Mouse (Mus musculus) testis, adult 2 months (tissue): ENCODE measurements at regions not wholly inside any gene's neighbourhood (a gene's known extent, or its start where the extent isn't known, plus 50 kb on each side); places are given as distances from the start of the nearest gene placed in this dataset.
A peak's percentile ranks its signal among the peaks of the same experiment; 100 is the strongest.

ENCODE experiments used
- H3K27ac ChIP-seq: fragments of 200-500 bp; 2 replicates; pipeline ENCODE4 v1.5.1; 2012; ENCODE audit warnings: low read depth, low read length; ENCODE audit not compliant: control insufficient read depth, insufficient read depth
- H3K27me3 ChIP-seq: fragments of 200-500 bp; 2 replicates; pipeline ENCODE4 v1.6.1; 2012; ENCODE audit warnings: mild to moderate bottlenecking, low read length, moderate library complexity; ENCODE audit not compliant: control insufficient read depth, insufficient read depth
- H3K36me3 ChIP-seq: fragments of 200-500 bp; 2 replicates; pipeline ENCODE4 v1.6.1; 2012; ENCODE audit warnings: mild to moderate bottlenecking, low read length; ENCODE audit not compliant: control insufficient read depth, insufficient read depth
- H3K4me1 ChIP-seq: fragments of 200-500 bp; 2 replicates; pipeline ENCODE4 v1.6.1; 2012; ENCODE audit warnings: low read length; ENCODE audit not compliant: control insufficient read depth, insufficient read depth
- H3K4me3 ChIP-seq: fragments of 200-500 bp; 2 replicates; pipeline ENCODE4 v1.5.1; 2012; ENCODE audit warnings: low read depth, mild to moderate bottlenecking, low read length, moderate library complexity, mixed read lengths; ENCODE audit not compliant: control insufficient read depth
- CTCF ChIP-seq: fragments of 200-500 bp; IDR thresholded peaks from 2 replicates; pipeline ENCODE4 v1.5.1; 2012; ENCODE audit warnings: low read depth, mild to moderate bottlenecking, inconsistent platforms, low read length, moderate library complexity; ENCODE audit not compliant: control insufficient read depth, insufficient read depth, insufficient replicate concordance
- POLR2A ChIP-seq: fragments of 200-500 bp; IDR thresholded peaks from 2 replicates; pipeline ENCODE4 v1.6.1; 2012; ENCODE audit warnings: low read depth, mild to moderate bottlenecking, inconsistent platforms, low read length, moderate library complexity; ENCODE audit not compliant: control insufficient read depth

GRCm38 (mm10) chr5:133598105-133598504, 501.4 kb upstream of the Castor2 start:
- Histone ChIP-seq H3K27me3 (no peaks in the 10 kb centered on the region), H3K27ac (no peak overlapping the region), H3K36me3 (no peaks in the 10 kb centered on the region), H3K4me3 (peak overlapping the region; percentile 1; the same call in 1 of the 2 replicates), H3K4me1 (no peaks in the 10 kb centered on the region)
- no peak for TF ChIP-seq CTCF
- no peak for TF ChIP-seq POLR2A

- TF ChIP-seq POLR2A (no peak), CTCF (no peak)
Measured at GRCm38 (mm10) chr5:133586492-133586891, 513.0 kb upstream of the Castor2 start.

GRCm38 (mm10) chr5:133585181-133585580, 514.3 kb upstream of the Castor2 start:
- TF ChIP-seq CTCF: no peak
- TF ChIP-seq POLR2A: no peak
- H3K4me1 ChIP-seq: no peaks in the 10 kb centered on the region
- no peaks in the 10 kb centered on the region for H3K27me3 ChIP-seq
- H3K4me3 ChIP-seq: no peak overlapping the region
- no peaks in the 10 kb centered on the region for H3K36me3 ChIP-seq
- H3K27ac ChIP-seq: no peak overlapping the region

More at GRCm38 (mm10) chr5:133586492-133586891, 513.0 kb upstream of the Castor2 start:
- no peaks in the 10 kb centered on the region for H3K27me3 ChIP-seq
- no peaks in the 10 kb centered on the region for H3K4me1 ChIP-seq
- H3K27ac ChIP-seq: no peak overlapping the region
- H3K36me3 ChIP-seq: no peaks in the 10 kb centered on the region
- H3K4me3 ChIP-seq: no peak overlapping the region

GRCm38 (mm10) chr5:133576595-133576994, 522.9 kb upstream of the Castor2 start:
- TF ChIP-seq CTCF: no peak
- TF ChIP-seq POLR2A: no peak
- Histone ChIP-seq H3K27me3 (no peaks in the 10 kb centered on the region), H3K36me3 (no peaks in the 10 kb centered on the region), H3K4me1 (no peaks in the 10 kb centered on the region), H3K27ac (no peak overlapping the region), H3K4me3 (no peak overlapping the region)

- H3K4me1 ChIP-seq: no peaks in the 10 kb centered on the region
- no peak overlapping the region for H3K4me3 ChIP-seq
- TF ChIP-seq POLR2A: no peak
- no peak for TF ChIP-seq CTCF
- H3K36me3 ChIP-seq: no peaks in the 10 kb centered on the region
- no peaks in the 10 kb centered on the region for H3K27me3 ChIP-seq
- H3K27ac ChIP-seq: no peak overlapping the region
Measured at GRCm38 (mm10) chr5:133569096-133569495, 530.4 kb upstream of the Castor2 start.

- no peak overlapping the region for H3K27ac ChIP-seq
- H3K4me3 ChIP-seq: no peak overlapping the region
- H3K36me3 ChIP-seq: no peaks in the 10 kb centered on the region
- no peak for TF ChIP-seq CTCF
- TF ChIP-seq POLR2A: no peak
- no peaks in the 10 kb centered on the region for H3K4me1 ChIP-seq
- H3K27me3 ChIP-seq: no peaks in the 10 kb centered on the region
Measured at GRCm38 (mm10) chr5:133566506-133566905, 533.0 kb upstream of the Castor2 start.

GRCm38 (mm10) chr5:133550657-133551056, 548.9 kb upstream of the Castor2 start:
- TF ChIP-seq CTCF: no peak
- TF ChIP-seq POLR2A: no peak
- no peak overlapping the region for H3K27ac ChIP-seq
- H3K36me3 ChIP-seq: no peaks in the 10 kb centered on the region
- no peaks in the 10 kb centered on the region for H3K27me3 ChIP-seq
- no peak overlapping the region for H3K4me3 ChIP-seq
- no peaks in the 10 kb centered on the region for H3K4me1 ChIP-seq

GRCm38 (mm10) chr5:133542217-133542616, 557.3 kb upstream of the Castor2 start:
- Histone ChIP-seq H3K27ac (no peak overlapping the region), H3K27me3 (no peaks in the 10 kb centered on the region), H3K4me3 (no peak overlapping the region), H3K36me3 (no peaks in the 10 kb centered on the region), H3K4me1 (no peaks in the 10 kb centered on the region)
- TF ChIP-seq CTCF: no peak
- TF ChIP-seq POLR2A: no peak
